Mouse (Mus musculus) monocyte, adult 5-6 weeks (primary cell): ENCODE results near the gene Ccdc115. TPM values are rescaled to one million over a fixed set of nuclear protein-coding genes. Genes with fewer than 3 reads are reported as not detected.

ENCODE experiments used
- ATAC-seq: fragments of 153-309, 156-312 bp; replicated peaks from 2 replicates; pipeline ENCODE4 v1.8.0; 2017; ENCODE audit warnings: mild to moderate bottlenecking; ENCODE audit not compliant: low TSS enrichment, insufficient number of reproducible peaks, severe bottlenecking, poor library complexity, low FRiP score
- total RNA-seq: library from RNA; stranded (forward); fragments of 200-1000, 200-491, 200-594 nt; gene quantifications from 3 replicates; pipeline ENCODE4 v1.2.3, GENCODE M21; 2017

The Ccdc115 gene
- total RNA-seq, 1 experiment from 2014 or later = 46.3 TPM

- ATAC-seq = no peak
These were observed 50.6 kb downstream of the Ccdc115 start for GRCm38 (mm10) chr1:34388849-34389233.

- ATAC-seq = no peak
These were observed 51.8 kb downstream of the Ccdc115 start for GRCm38 (mm10) chr1:34387346-34388327.

Other genes with a start within 250 kb of the Ccdc115 start
- 20.7 to 25.3 TPM (median 24.1 TPM) in 3 replicates for gene Imp4, start 179 bp upstream of the Ccdc115 start, total RNA-seq
- 254 to 418 TPM (median 327 TPM) in 3 replicates for gene Ptpn18, start 20.1 kb upstream of the Ccdc115 start, total RNA-seq
- gene Prss39, start 58.7 kb upstream of the Ccdc115 start, total RNA-seq = not detected in 3 replicates
- not detected in 3 replicates for gene Cfc1, start 96.0 kb upstream of the Ccdc115 start, total RNA-seq
- not detected in 3 replicates for gene Prss40, start 121.3 kb upstream of the Ccdc115 start, total RNA-seq
- gene Amer3, start 140.0 kb upstream of the Ccdc115 start, total RNA-seq = not detected in 3 replicates